24 mouse cellular contexts compared by ENCODE assay signal in the genomic region with DNA sequence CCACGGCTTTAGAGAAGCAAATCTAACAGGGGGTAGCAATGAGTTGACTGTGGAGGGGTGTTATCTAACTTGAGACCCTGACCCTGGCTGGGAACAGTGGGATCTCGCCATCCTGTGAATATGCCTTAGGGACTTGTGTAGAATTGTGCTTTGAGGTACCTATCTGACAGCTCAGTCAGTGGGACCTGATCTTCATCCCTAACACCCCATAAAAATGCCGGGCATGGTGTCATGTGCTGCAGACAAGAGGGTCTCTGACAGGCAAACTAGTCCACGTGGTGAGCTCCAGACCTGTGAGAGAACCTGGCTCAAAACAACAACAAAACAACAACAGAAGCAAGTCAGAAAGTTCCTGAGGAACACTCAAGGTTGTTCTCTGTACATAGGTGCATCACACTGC. TPM values are rescaled to one million over a fixed set of nuclear protein-coding genes. Genes with fewer than 3 reads are reported as not detected.
DNase-seq lines count a peak whose midpoint lies in the region; ATAC-seq lines count a peak whose summit lies in the region.
"Had no signal": no experiment of that assay in that cellular context is flagged by ENCODE, and none has a peak within 500 bp of the region (broad histone marks: within the 10 kb centered on the region; RNA-seq: fewer than 3 reads in every experiment).

No protein-coding gene starts in this region.

- H3K4me1 ChIP-seq in liver, embryonic 11.5 days (replicated peaks; ENCODE audit: control insufficient read depth, insufficient read depth, low read length), result peaks cover 5% of the 10 kb centered on the region
- peaks cover 47% of the 10 kb centered on the region for H3K4me1 ChIP-seq in limb, embryonic 10.5 days
- peaks cover 20% of the 10 kb centered on the region for H3K4me1 ChIP-seq in liver, embryonic 15.5 days (replicated peaks)

- DNase-seq in liver, embryonic 11.5 days (ENCODE audit: low spot score), result no peak
- no peak for DNase-seq in liver
- peak; percentile 59 for DNase-seq in limb, embryonic 10.5 days (ENCODE audit: low spot score)
- no peak for DNase-seq in cerebellum, postnatal 36 days
- no peak for DNase-seq in kidney, postnatal 14 days
- DNase-seq: cerebellum, adult 9-10 months; left cerebral cortex, postnatal 4 days; thymus, adult 18-20 months had no signal

- WGBS in liver, embryonic 11.5 days, result 66% methylated on average over 4 of the region's 4 CpGs
- WGBS in limb, embryonic 10.5 days, result 36% methylated on average over 4 of the region's 4 CpGs
- 59% methylated on average over 4 of the region's 4 CpGs for WGBS in liver, embryonic 15.5 days (ENCODE audit: insufficient replicate concordance)

- no peaks in the 10 kb centered on the region for H3K27me3 ChIP-seq in liver, embryonic 11.5 days (replicated peaks; ENCODE audit: control insufficient read depth, insufficient read depth, low read length)
- H3K27me3 ChIP-seq in limb, embryonic 10.5 days (ENCODE audit: low read depth, poor library complexity, severe bottlenecking), result no peaks in the 10 kb centered on the region
- peaks cover 2% of the 10 kb centered on the region; the same call in 1 of the 2 replicates for H3K27me3 ChIP-seq in liver, embryonic 15.5 days
- H3K27me3 ChIP-seq: embryonic facial prominence, embryonic 12.5 days; midbrain, embryonic 13.5 days had no signal

- H3K27ac ChIP-seq in liver, embryonic 11.5 days (ENCODE audit: low read depth, low read length), result 0 out of 2 replicates have a peak overlapping the region, but pooled peaks have one; percentile 1
- no peak overlapping the region for H3K27ac ChIP-seq in limb, embryonic 10.5 days
- H3K27ac ChIP-seq in liver, embryonic 15.5 days (replicated peaks), result 0 out of 2 replicates have a peak overlapping the region, but pooled peaks have one; percentile 15
- H3K27ac ChIP-seq: embryonic facial prominence, embryonic 12.5 days; hindbrain, embryonic 14.5 days; midbrain, embryonic 13.5 days had no signal

- peak overlapping the region; percentile 8; the same call in 1 of the 2 replicates for H3K9ac ChIP-seq in liver, embryonic 11.5 days (ENCODE audit: low read depth, low read length)
- H3K9ac ChIP-seq in liver, embryonic 15.5 days, result no peak overlapping the region
- H3K9ac ChIP-seq: embryonic facial prominence, embryonic 12.5 days; hindbrain, embryonic 14.5 days; midbrain, embryonic 13.5 days had no signal

- no peak overlapping the region for H3K4me3 ChIP-seq in liver, embryonic 11.5 days (ENCODE audit: low read depth, low read length)
- H3K4me3 ChIP-seq in limb, embryonic 10.5 days, result no peak overlapping the region
- H3K4me3 ChIP-seq in liver, embryonic 15.5 days (replicated peaks), result peak overlapping the region; percentile 42; the same call in 1 of the 2 replicates
- H3K4me3 ChIP-seq: embryonic facial prominence, embryonic 12.5 days; midbrain, embryonic 13.5 days; myocyte had no signal

- no peaks in the 10 kb centered on the region for H3K36me3 ChIP-seq in liver, embryonic 11.5 days (ENCODE audit: control insufficient read depth, insufficient read depth, low read length)
- no peaks in the 10 kb centered on the region for H3K36me3 ChIP-seq in limb, embryonic 10.5 days
- H3K36me3 ChIP-seq in liver, embryonic 15.5 days (replicated peaks), result no peaks in the 10 kb centered on the region
- H3K36me3 ChIP-seq: embryonic facial prominence, embryonic 12.5 days; midbrain, embryonic 13.5 days had no signal

- no peaks in the 10 kb centered on the region for H3K9me3 ChIP-seq in liver, embryonic 11.5 days (ENCODE audit: control insufficient read depth, low read length)
- H3K9me3 ChIP-seq in limb, embryonic 10.5 days (replicated peaks), result no peaks in the 10 kb centered on the region
- no peaks in the 10 kb centered on the region for H3K9me3 ChIP-seq in liver, embryonic 15.5 days (replicated peaks)
- H3K9me3 ChIP-seq: midbrain, embryonic 13.5 days had no signal

- no peak for ATAC-seq in liver, embryonic 11.5 days (replicated peaks; ENCODE audit: low FRiP score)
- 0 out of 2 replicates have a peak, but pooled peaks have one; percentile 1 for ATAC-seq in erythroid progenitor cell, adult 5-6 weeks (replicated peaks; ENCODE audit: low FRiP score, poor library complexity, severe bottlenecking)
- no peak for ATAC-seq in liver, embryonic 15.5 days (ENCODE audit: insufficient read depth)
- ATAC-seq: forebrain, embryonic 16.5 days; midbrain, embryonic 13.5 days had no signal

- H3K4me2 ChIP-seq in liver, embryonic 11.5 days, result peak overlapping the region; percentile 52
- peak overlapping the region; percentile 68 for H3K4me2 ChIP-seq in liver, embryonic 15.5 days
- H3K4me2 ChIP-seq: embryonic facial prominence, embryonic 12.5 days; hindbrain, embryonic 14.5 days; midbrain, embryonic 13.5 days had no signal

RNA-seq across cellular contexts. Expression of a gene that starts 27.4 kb away (rescaled TPM):
- polyA plus RNA-seq in liver, embryonic 11.5 days (2014; fragmentation: Nextera tagmentation; extraction: Ambion mirVana), result 15.7 and 19.1 TPM in 2 replicates
- total RNA-seq in erythroid progenitor cell, adult 5-6 weeks (2015; ENCODE audit: low replicate concordance), result 32.7 and 50.8 TPM in 2 replicates
- total RNA-seq in erythroid progenitor cell, adult 5-6 weeks (2017; ENCODE audit: low replicate concordance), result 28.5 and 35.9 TPM in 2 replicates
- polyA plus RNA-seq in limb, embryonic 10.5 days (2016; fragmentation: Nextera tagmentation; extraction: Ambion mirVana), result 0.45 and 1.3 TPM in 2 replicates
- polyA plus RNA-seq in liver, embryonic 15.5 days (2015; fragmentation: Nextera tagmentation; extraction: Ambion mirVana), result 16.8 and 23.3 TPM in 2 replicates
- polyA plus RNA-seq: forebrain, embryonic 16.5 days; myocyte had no signal

RNA-seq across cellular contexts. Expression of a gene that starts 34.9 kb away (rescaled TPM):
- polyA plus RNA-seq in liver, embryonic 11.5 days (2014; fragmentation: Nextera tagmentation; extraction: Ambion mirVana), result not detected in 2 replicates
- not detected in 2 replicates for total RNA-seq in erythroid progenitor cell, adult 5-6 weeks (2015; ENCODE audit: low replicate concordance)
- not detected in 2 replicates for total RNA-seq in erythroid progenitor cell, adult 5-6 weeks (2017; ENCODE audit: low replicate concordance)
- not detected in 2 replicates for polyA plus RNA-seq in limb, embryonic 10.5 days (2016; fragmentation: Nextera tagmentation; extraction: Ambion mirVana)
- not detected in 2 replicates for polyA plus RNA-seq in liver, embryonic 15.5 days (2015; fragmentation: Nextera tagmentation; extraction: Ambion mirVana)
- total RNA-seq: adrenal gland, adult 8-10 months; heart, postnatal 10 days; layer of hippocampus, adult 8-10 months; left cerebral cortex, adult 18-20 months had no signal
- polyA plus RNA-seq: cortical plate, adult 2 months; embryonic facial prominence, embryonic 12.5 days; forebrain, embryonic 16.5 days; hindbrain, embryonic 14.5 days; intestine, embryonic 14.5 days; lung, embryonic 16.5 days; midbrain, embryonic 13.5 days; myocyte; neural tube, embryonic 14.5 days; small intestine, adult 2 months had no signal
